Mouse (Mus musculus): ENCODE measurements at regions not wholly inside any gene's neighbourhood (a gene's known extent, or its start where the extent isn't known, plus 50 kb on each side); places are given as distances from the start of the nearest gene placed in this dataset.

DNA sequence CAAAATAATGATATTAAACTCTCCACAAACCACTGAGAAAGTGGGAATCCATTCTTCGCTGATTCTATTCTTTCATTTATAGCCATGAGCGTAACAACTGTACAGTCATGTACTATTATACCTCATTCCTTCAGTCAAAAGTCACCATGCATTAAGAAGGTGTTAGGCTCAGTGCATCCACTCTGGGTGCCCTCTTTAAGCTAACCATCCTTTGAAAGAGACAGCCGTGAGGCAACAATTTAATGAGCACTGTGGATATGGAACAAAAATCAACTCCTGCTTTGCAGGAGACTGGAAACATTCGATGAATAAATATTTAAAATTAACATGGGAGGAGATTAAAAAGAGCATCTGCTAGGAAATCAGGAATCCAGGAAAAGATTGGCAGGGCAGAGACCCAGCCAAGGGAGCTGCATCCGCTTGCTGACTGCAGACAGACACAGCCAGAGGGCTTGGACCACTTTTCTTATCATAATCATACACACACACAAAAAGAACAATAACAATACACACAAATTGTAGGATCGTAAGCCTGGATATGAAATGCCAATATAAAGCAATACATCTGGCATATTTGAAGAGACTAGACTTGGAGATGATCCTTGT lies 309.2 kb upstream of the Negr1 start:
- TF ChIP-seq CTCF (IDR thresholded peaks at IDR 0.05; ENCODE audit: low read depth), result no peak
- TF ChIP-seq EP300 (IDR thresholded peaks at IDR 0.05; ENCODE audit: low read depth), result no peak

All from liver, postnatal 0 days (tissue).